Mouse (Mus musculus): Measurements from ENCODE around the gene Ube2ql1.

Gene Ube2ql1

GRCm38 (mm10) chr13:69739759-69740135 lies at the start of gene Ube2ql1:
TSS of gene Ube2ql1 (minus strand) at chr13:69739889.
- peak; percentile 95 for DNase-seq (ENCODE audit: low spot score in 2 of 2)

GRCm38 (mm10) chr13:69788704-69789103 lies 49.0 kb upstream of the Ube2ql1 start:
- no peak for DNase-seq (ENCODE audit: low spot score in 2 of 2)

GRCm38 (mm10) chr13:69778221-69778620 lies 38.5 kb upstream of the Ube2ql1 start:
- peak; percentile 80 to 88 for DNase-seq (ENCODE audit: low spot score in 2 of 2)

DNA sequence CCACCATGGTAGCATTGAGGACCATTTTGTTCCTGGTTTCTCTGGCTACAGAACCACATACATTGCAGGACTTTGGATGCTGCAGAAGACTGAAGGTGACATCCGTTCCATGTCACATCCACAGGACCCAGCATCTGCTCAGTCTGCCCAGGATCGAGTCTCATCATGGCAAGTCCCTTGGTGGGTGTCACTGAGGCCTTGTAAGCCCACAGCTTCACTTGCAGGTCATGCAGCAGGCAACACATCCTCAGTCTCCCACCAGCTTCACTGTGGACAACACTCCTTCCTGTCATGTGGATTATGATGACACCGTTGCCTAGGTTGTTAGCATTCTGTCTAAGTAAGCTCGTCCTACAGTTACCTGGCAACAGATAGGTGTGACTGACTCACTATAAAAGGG lies 32.7 kb upstream of the Ube2ql1 start:
- DNase-seq (ENCODE audit: low spot score in 2 of 2): no peak

GRCm38 (mm10) chr13:69770538-69771456 lies 31.1 kb upstream of the Ube2ql1 start:
- DNase-seq (ENCODE audit: low spot score in 2 of 2): no peak

- DNase-seq (ENCODE audit: low spot score in 2 of 2): no peak
These were observed 28.5 kb upstream of the Ube2ql1 start for GRCm38 (mm10) chr13:69768152-69768551.

GRCm38 (mm10) chr13:69764646-69765045 lies 25.0 kb upstream of the Ube2ql1 start:
- DNase-seq (ENCODE audit: low spot score in 2 of 2): no peak

DNA sequence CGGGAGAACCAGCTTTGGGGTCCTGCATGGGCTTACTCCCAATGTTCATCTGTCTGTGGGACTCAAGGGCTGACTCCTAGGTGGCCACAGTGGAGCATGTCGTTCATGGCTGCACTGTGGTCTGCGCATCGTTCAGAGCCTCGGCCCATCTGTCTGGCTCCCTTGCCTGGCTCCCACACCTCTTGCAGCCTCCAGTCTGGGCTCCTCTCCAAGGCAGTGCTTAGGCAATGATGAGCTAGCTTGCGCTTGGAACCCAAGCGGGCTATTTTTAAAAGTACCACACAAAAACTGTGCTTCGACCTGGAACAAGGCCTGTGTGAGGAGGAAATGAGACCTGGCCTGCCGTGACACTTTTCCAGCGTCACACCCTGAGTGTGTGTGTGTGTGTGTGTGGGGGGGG lies 21.7 kb upstream of the Ube2ql1 start:
- DNase-seq (ENCODE audit: low spot score in 2 of 2): peak; percentile 86

DNA sequence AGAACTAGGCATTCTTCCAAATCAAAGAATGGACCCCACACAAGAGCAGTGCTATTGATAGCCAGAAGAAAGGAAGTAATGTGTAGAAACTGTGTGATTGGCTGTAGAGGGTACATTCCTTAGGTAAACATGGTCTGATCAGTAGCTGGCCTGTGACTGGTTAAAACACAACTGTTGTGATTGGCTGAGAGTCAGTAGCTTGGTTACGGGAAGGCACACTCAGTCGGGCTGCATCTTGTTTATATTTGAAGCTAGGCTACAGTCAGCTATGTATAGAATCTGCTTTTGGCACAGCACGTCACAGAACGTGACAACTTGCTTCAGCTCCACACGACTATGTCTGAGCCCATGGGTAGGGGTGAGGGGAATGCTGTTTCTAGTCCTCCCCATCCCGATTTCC lies 19.3 kb upstream of the Ube2ql1 start:
- peak in 1 of 2 experiments; percentile 42 for DNase-seq (ENCODE audit: low spot score in 2 of 2)

DNA sequence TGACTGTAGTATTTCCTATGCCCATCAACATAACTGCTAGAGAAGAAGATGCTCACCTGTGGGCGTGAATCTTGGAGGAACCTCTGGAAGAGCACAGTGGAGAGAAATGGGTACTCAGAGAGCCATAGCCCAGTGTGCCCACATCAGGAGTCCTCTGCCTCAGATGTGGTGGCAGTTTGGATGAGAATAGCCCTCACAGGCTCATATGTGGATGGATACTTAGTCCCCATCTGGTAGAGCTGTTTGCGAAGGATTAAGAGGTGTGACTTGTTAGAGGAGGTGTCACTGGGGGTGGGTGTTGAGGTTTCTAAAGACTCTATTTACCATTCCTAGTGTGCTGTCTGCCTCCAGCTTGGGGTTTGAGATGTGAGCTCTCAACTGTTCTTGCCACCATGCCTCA lies 13.2 kb upstream of the Ube2ql1 start:
- DNase-seq (ENCODE audit: low spot score in 2 of 2): no peak

- DNase-seq (ENCODE audit: low spot score in 2 of 2): peak in 1 of 2 experiments; percentile 27
These were observed 11.8 kb upstream of the Ube2ql1 start for GRCm38 (mm10) chr13:69751510-69751909.

GRCm38 (mm10) chr13:69748756-69749155 lies 9.1 kb upstream of the Ube2ql1 start:
- DNase-seq (ENCODE audit: low spot score in 2 of 2): no peak

DNA sequence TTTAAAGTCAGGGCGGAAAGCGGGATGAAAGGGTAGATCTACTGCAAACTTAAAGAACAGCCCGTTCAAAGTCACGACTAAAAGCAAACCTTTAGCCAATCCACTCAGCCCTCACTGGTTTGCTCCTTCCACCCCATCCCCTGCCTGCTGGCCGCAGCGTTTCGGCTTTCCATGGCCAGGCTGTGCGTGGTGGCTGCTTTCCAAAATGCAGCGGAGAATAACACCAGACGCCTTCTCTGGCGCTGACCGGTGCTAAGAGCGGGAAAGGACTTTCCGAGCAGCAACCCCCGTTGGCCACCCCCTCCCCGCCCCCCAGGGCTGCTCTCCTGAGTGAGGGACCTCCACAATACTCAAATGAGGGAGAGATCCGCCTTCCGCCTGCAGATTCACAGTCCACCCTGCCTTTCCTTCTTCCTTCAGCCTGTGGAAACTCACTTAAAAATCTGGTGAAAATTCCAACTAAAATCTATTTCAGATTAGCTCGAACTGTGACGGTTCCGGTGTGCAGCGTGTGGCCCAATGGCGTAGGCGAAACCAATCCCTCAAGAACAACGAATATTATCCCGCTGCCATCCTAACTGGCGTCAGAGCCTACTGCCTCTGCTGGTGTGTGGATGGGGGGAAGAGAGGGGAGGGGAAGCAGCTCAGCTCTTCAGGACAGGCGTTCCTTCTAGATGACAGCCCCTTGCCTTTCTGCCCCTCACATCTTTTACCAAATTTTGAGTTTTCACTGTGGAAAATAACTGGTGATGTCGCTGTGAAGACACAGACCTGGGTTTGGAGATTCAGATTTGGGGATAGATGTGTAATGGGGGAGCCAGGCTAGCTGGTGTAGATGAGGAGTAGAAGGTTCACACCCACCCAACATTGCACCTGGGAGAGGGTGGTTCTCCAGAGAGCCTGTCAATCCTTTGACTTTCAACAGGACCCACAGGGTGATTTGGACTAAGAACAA lies 919 bp upstream of the Ube2ql1 start:
- DNase-seq (ENCODE audit: low spot score in 2 of 2): peak; percentile 71 to 74

- DNase-seq (ENCODE audit: low spot score in 2 of 2): peak; percentile 48 to 59
These were observed 464 bp downstream of the Ube2ql1 start for GRCm38 (mm10) chr13:69739091-69739758.

GRCm38 (mm10) chr13:69738461-69738971 lies 1.2 kb downstream of the Ube2ql1 start:
- DNase-seq (ENCODE audit: low spot score in 2 of 2): peak; percentile 54 to 65

DNA sequence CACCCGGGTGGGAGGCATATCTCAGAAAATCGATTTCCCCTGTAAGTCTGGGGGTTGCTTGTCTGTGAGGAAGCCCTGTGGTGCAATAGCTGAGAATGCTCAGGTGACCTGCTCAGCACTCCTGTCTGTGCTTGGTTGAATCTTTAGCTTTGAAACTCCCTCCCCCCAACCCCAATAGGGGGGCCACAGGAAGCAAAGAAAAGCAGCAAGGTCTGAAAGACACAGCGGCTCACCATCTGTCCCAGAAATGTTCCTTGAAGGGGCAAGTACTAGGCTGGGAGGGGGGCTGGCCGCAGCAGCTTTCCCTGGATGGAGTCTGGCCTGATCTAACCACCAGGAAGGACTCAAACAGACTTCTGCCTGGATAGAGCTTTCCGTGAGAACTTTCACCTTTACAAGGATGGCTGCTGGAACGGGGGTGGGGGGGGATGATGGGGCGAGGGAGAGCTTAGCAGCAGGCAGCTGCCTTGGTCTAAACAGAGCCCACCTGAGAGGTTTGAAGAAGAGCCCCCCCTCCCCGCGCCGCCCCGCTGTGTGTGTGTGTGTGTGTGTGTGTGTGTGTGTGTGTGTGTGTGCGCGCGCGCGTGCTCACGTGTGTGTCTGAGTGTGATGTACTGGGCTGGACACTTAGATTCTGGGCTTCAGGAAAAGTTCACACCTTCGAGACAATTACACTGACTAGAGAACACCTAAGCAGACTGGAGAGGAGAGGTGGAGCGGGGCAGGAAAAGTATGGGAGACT lies 2.1 kb downstream of the Ube2ql1 start:
- DNase-seq (ENCODE audit: low spot score in 2 of 2): peak in 1 of 2 experiments; percentile 25

DNA sequence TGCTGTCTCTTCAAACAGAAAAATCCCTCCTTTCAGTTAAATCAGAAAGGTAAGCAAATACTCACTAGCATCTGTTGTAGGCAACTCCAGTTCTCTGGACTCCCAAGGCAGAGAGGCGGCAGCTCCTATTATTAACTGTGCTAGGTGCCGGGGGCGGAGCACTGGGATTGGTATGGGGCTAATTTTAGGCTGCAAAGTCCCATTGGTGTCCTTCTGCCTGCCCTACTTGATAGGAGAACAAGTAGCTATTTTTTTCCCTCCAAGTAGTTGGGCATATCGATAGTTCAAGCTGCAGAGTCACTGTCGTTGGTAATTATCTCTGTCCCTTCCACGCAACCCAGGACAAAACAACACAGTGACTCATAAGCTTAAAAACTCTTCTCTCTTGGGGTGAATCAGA lies 7.1 kb downstream of the Ube2ql1 start:
- peak in 1 of 2 experiments; percentile 58 for DNase-seq (ENCODE audit: low spot score in 2 of 2)

DNA sequence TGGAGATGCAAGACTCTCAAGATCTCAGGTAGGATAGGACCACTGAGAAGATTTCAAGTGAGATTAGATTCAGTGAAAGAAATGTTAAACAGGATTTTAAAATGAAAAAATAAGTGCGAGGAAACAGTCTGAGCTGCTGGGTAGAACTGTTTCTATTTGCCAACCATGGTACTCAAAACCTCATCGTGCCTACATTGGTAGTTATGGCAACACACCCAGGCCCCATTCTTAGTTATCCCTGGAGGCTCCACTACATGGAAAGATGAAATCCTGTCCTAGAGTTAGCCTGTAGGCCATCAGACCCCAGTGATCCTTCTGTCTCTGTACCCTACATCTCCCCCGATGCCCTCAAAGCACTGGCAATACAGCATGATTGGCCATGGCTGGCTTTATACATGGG lies 14.3 kb downstream of the Ube2ql1 start:
- DNase-seq (ENCODE audit: low spot score in 2 of 2): no peak

GRCm38 (mm10) chr13:69721141-69721540 lies 18.5 kb downstream of the Ube2ql1 start:
- DNase-seq (ENCODE audit: low spot score in 2 of 2): no peak

DNA sequence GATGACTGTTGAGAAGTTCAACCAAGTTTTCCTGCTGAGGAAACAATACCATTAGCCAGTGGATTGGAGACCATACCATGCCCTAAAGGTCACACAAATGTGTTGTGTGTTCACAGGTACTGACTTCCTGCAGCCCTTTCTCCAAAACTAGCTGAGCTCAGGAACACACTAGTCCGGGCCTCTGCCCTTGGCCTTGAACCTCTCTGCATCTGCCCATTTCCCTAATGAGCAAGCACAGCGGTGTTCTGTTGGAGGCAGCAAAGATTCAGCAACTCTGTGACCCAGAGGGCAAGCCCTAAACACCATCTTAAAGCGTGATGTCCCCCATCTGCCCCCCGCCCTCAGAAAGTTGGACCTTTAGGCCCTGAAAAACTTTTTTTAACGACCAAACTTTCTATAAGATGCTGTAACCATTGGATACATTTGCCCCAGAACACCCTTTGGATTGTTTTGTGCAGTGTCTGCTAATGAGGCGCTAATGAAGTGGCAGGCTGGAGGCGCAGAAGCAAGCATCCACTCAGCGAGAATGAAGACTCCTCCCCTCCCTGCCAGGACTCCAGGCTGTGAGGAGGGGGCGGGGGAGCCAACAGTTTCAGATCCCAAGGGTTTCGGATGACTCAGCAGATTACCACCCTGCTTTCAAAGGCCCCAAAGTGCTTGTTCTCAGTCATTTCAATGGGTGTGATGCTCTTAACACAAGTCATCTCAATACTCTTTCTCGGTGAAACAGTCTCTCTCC lies 21.7 kb downstream of the Ube2ql1 start:
- DNase-seq (ENCODE audit: low spot score in 2 of 2): no peak
